Mouse (Mus musculus): Measurements from ENCODE around the gene Tnfrsf25. TPM values are rescaled to one million over a fixed set of nuclear protein-coding genes. Genes with fewer than 3 reads are reported as not detected.

The Tnfrsf25 gene
- total and polyA plus RNA-seq, 3 experiments, result 1.5 TPM; not detected in 2

GRCm38 (mm10) chr4:152161601-152162000, 45.9 kb downstream of the Tnfrsf25 start:
- H3K27ac ChIP-seq (ENCODE audit: insufficient read depth, low read depth), result no peak overlapping the region
- no peak for DNase-seq (ENCODE audit: extremely low read depth)
- H3K9ac ChIP-seq (ENCODE audit: insufficient read depth, low read depth), result no peak overlapping the region
- in situ Hi-C loops (cut with MboI; ENCODE audit: low pct_ligation_motif_present, low pct_unique_long_range_greater_than_20kb, low sequenced_read_pairs) (no loop called here), dilution Hi-C loops (cut with MboI; ENCODE audit: extremely low pct_ligation_motif_present, extremely low pct_unique_long_range_greater_than_20kb, low sequenced_read_pairs) (no loop called here)
- H3K79me2 ChIP-seq (replicated peaks; ENCODE audit: control insufficient read depth, extremely low read depth, insufficient read depth, poor library complexity, severe bottlenecking), result no peaks in the 10 kb centered on the region
- peaks cover 11 to 29% of the 10 kb centered on the region in 2 experiments for H3K4me1 ChIP-seq (ENCODE audit: control insufficient read depth in 1 of 2, insufficient read depth in 2 of 2)
- no peak for TF ChIP-seq MXI1 (IDR thresholded peaks at IDR 0.05; ENCODE audit: low read depth, low read length)
- no peak for TF ChIP-seq SIN3A (IDR thresholded peaks at IDR 0.05; ENCODE audit: low read length)
- TF ChIP-seq USF2 (conservative IDR thresholded peaks at IDR 0.05; ENCODE audit: low read depth, low read length), result no peak
- no peak for TF ChIP-seq POLR2A (IDR thresholded peaks at IDR 0.05; ENCODE audit: low read depth, low read length)
- H3K36me3 ChIP-seq (replicated peaks in 1 of 2; ENCODE audit: control insufficient read depth in 1 of 2, insufficient read depth in 1 of 2, low read length in 1 of 2), result no peaks in the 10 kb centered on the region
- H3K9me3 ChIP-seq (replicated peaks; ENCODE audit: low read length), result peaks cover 18% of the 10 kb centered on the region
- no peak overlapping the region for H3K4me2 ChIP-seq (ENCODE audit: insufficient read depth, low read depth, poor library complexity, severe bottlenecking)
- H3K4me3 ChIP-seq (replicated peaks in 1 of 3; ENCODE audit: low read depth in 2 of 3, low read length in 2 of 3, poor library complexity in 1 of 3), result no peak overlapping the region
- H3K27me3 ChIP-seq (replicated peaks), result peaks cover 50% of the 10 kb centered on the region

- Histone ChIP-seq H3K4me3 (replicated peaks in 1 of 3; ENCODE audit: low read depth in 2 of 3, low read length in 2 of 3, poor library complexity in 1 of 3) (no peak overlapping the region), H3K36me3 (replicated peaks in 1 of 2; ENCODE audit: control insufficient read depth in 1 of 2, insufficient read depth in 1 of 2, low read length in 1 of 2) (no peaks in the 10 kb centered on the region), H3K4me2 (ENCODE audit: insufficient read depth, low read depth, poor library complexity, severe bottlenecking) (no peak overlapping the region), H3K79me2 (replicated peaks; ENCODE audit: control insufficient read depth, extremely low read depth, insufficient read depth, poor library complexity, severe bottlenecking) (no peaks in the 10 kb centered on the region), H3K9me3 (replicated peaks; ENCODE audit: low read length) (peaks cover 18% of the 10 kb centered on the region), H3K4me1 (ENCODE audit: control insufficient read depth in 1 of 2, insufficient read depth in 2 of 2) (peaks cover 11 to 29% of the 10 kb centered on the region in 2 experiments), H3K27ac (ENCODE audit: insufficient read depth, low read depth) (no peak overlapping the region), H3K9ac (ENCODE audit: insufficient read depth, low read depth) (no peak overlapping the region), H3K27me3 (replicated peaks) (peaks cover 41% of the 10 kb centered on the region)
- in situ Hi-C loops (cut with MboI; ENCODE audit: low pct_ligation_motif_present, low pct_unique_long_range_greater_than_20kb, low sequenced_read_pairs) (no loop called here), dilution Hi-C loops (cut with MboI; ENCODE audit: extremely low pct_ligation_motif_present, extremely low pct_unique_long_range_greater_than_20kb, low sequenced_read_pairs) (no loop called here)
- no peak for DNase-seq (ENCODE audit: extremely low read depth)
- TF ChIP-seq KAT2A (IDR thresholded peaks at IDR 0.05; ENCODE audit: insufficient replicate concordance, low read length) (no peak), EP300 (IDR thresholded peaks at IDR 0.05; ENCODE audit: low read length) (no peak), MAZ (IDR thresholded peaks at IDR 0.05; ENCODE audit: low read depth, low read length) (no peak), NELFE (IDR thresholded peaks at IDR 0.05; ENCODE audit: low read depth, low read length) (no peak), USF2 (conservative IDR thresholded peaks at IDR 0.05; ENCODE audit: low read depth, low read length) (no peak), CHD1 (IDR thresholded peaks at IDR 0.05; ENCODE audit: low read depth, low read length) (no peak), JUND (conservative IDR thresholded peaks at IDR 0.05; ENCODE audit: low read depth, low read length) (no peak), MXI1 (IDR thresholded peaks at IDR 0.05; ENCODE audit: low read depth, low read length) (no peak), NRF1 (IDR thresholded peaks at IDR 0.05; ENCODE audit: low read depth, low read length) (no peak)
These were observed 47.0 kb downstream of the Tnfrsf25 start for GRCm38 (mm10) chr4:152162748-152163147.

- H3K79me2 ChIP-seq (replicated peaks; ENCODE audit: control insufficient read depth, extremely low read depth, insufficient read depth, poor library complexity, severe bottlenecking), result no peaks in the 10 kb centered on the region
- H3K9ac ChIP-seq (ENCODE audit: insufficient read depth, low read depth), result no peak overlapping the region
- H3K9me3 ChIP-seq (replicated peaks; ENCODE audit: low read length), result peaks cover 5% of the 10 kb centered on the region
- peak overlapping the region; percentile 73 for H3K4me2 ChIP-seq (ENCODE audit: insufficient read depth, low read depth, poor library complexity, severe bottlenecking)
- H3K27me3 ChIP-seq (replicated peaks), result peaks cover 27% of the 10 kb centered on the region
- in situ Hi-C loops (cut with MboI; ENCODE audit: low pct_ligation_motif_present, low pct_unique_long_range_greater_than_20kb, low sequenced_read_pairs) (no loop called here), dilution Hi-C loops (cut with MboI; ENCODE audit: extremely low pct_ligation_motif_present, extremely low pct_unique_long_range_greater_than_20kb, low sequenced_read_pairs) (no loop called here)
- H3K27ac ChIP-seq (ENCODE audit: insufficient read depth, low read depth), result peak overlapping the region; percentile 27
- H3K4me3 ChIP-seq (replicated peaks in 1 of 3; ENCODE audit: low read depth in 2 of 3, low read length in 2 of 3, poor library complexity in 1 of 3), result peak overlapping the region in 1 of 3 experiments; percentile 10
- H3K4me1 ChIP-seq (ENCODE audit: control insufficient read depth in 1 of 2, insufficient read depth in 2 of 2), result peaks cover 11 to 21% of the 10 kb centered on the region in 2 experiments
- no peaks in the 10 kb centered on the region for H3K36me3 ChIP-seq (replicated peaks in 1 of 2; ENCODE audit: control insufficient read depth in 1 of 2, insufficient read depth in 1 of 2, low read length in 1 of 2)
- DNase-seq (ENCODE audit: extremely low read depth), result peak; percentile 65
- TF ChIP-seq TBP (conservative IDR thresholded peaks at IDR 0.05; ENCODE audit: low read depth, low read length) (0 out of 2 replicates have a peak, but pooled peaks have one; percentile 54), MAZ (IDR thresholded peaks at IDR 0.05; ENCODE audit: low read depth, low read length) (no peak), ZNF384 (IDR thresholded peaks at IDR 0.05; ENCODE audit: low read depth, low read length) (no peak), ZMIZ1 (IDR thresholded peaks at IDR 0.05; ENCODE audit: low read depth, low read length) (no peak), SIN3A (IDR thresholded peaks at IDR 0.05; ENCODE audit: low read length) (no peak), E2F4 (IDR thresholded peaks at IDR 0.05; ENCODE audit: insufficient replicate concordance, low read depth, low read length) (no peak), IRF4 (IDR thresholded peaks at IDR 0.05; ENCODE audit: low read depth, low read length) (peak; percentile 83), POLR2A (IDR thresholded peaks at IDR 0.05; ENCODE audit: low read depth, low read length) (0 out of 2 replicates have a peak, but pooled peaks have one; percentile 32), CTCF (conservative IDR thresholded peaks at IDR 0.05 in 1 of 2, IDR thresholded peaks at IDR 0.05 in 1 of 2; ENCODE audit: low read depth in 2 of 2, low read length in 2 of 2) (peak; percentile 51 to 76), TCF12 (IDR thresholded peaks at IDR 0.05; ENCODE audit: low read depth, low read length) (no peak), MAX (IDR thresholded peaks at IDR 0.05; ENCODE audit: low read length) (peak; percentile 22; the same call in 1 of the 2 replicates), KAT2A (IDR thresholded peaks at IDR 0.05; ENCODE audit: insufficient replicate concordance, low read length) (no peak), USF1 (IDR thresholded peaks at IDR 0.05; ENCODE audit: low read depth, low read length) (no peak), NRF1 (IDR thresholded peaks at IDR 0.05; ENCODE audit: low read depth, low read length) (peak; percentile 41; the same call in 1 of the 2 replicates), EP300 (IDR thresholded peaks at IDR 0.05; ENCODE audit: low read length) (peak; percentile 54; the same call in 1 of the 2 replicates), SMC3 (IDR thresholded peaks at IDR 0.05; ENCODE audit: low read depth, low read length) (peak; percentile 49), RCOR1 (conservative IDR thresholded peaks at IDR 0.05; ENCODE audit: low read depth, low read length) (0 out of 2 replicates have a peak, but pooled peaks have one; percentile 6)
These were observed 49.5 kb downstream of the Tnfrsf25 start for GRCm38 (mm10) chr4:152165036-152165931.
